Mouse (Mus musculus) urinary bladder, postnatal 25 days (tissue): ENCODE data around the gene Umodl1.

Experiments
- DNase-seq: peaks from one replicate; pipeline ENCODE4 v3.0.0; 2022; ENCODE audit warnings: low spot score

The Umodl1 gene

DNA sequence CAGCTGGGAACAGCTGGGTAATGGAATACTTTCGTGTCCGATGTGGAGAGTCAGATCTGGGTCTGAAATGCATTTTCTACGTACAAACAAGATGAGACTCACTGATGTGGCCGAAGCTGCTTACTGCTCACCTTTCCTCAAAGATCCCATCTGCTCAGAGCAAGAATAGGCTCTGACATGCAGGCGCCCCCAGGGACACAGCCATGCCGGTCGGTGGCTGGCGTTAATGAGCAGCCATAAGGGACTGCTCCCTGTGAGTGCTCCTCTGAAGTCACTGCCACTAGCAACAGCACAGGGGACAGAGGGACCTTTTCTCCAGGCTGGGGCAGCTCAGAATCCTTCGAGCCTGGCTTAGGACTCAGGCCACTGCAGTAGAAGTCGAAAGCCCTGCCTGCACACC is at the start of gene Umodl1:
Umodl1 (plus strand) TSS at position 301 of the 400 bp plus-strand sequence.
- DNase-seq = no peak

DNA sequence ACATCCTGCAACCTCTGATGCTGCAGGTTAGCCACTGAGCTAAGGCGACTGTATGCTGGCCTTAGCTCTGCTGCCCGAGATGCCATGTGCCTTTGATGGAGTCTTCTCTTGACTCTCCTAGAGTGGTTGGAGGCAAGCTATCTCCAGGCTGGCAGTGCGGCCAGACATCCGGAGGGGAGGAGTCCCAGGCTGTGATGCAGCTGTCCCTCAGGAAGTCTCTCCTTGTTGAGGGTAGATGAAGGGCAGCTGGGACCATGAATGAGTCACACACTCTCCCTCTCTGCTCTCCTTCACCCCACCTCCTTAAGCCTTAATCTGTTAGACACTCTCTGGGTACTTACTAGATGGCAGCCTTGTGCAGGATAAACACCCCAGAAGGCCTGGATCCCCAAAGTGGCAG is 46.9 kb upstream of the Umodl1 start:
- DNase-seq = no peak

GRCm38 (mm10) chr17:30910866-30911731 is 43.3 kb upstream of the Umodl1 start:
- DNase-seq = peak; percentile 16

DNA sequence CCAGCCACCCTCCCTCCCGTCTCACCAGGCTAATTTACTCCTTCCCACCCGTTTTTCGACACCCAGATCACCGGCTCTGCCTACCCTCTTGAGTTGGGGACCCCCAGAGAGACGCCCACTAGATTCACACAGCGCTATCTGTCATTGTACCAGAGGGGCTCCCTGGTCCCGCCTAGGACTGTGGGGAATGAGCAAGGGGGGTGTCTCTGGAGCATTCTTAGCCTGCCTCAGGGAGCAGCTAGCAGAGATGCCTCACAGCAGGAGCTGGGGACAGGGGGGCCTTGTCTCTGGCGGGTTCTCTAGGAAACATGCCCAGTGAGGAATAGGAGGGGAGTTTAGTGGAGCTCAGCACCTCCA is 42.7 kb upstream of the Umodl1 start:
- no peak for DNase-seq

- no peak for DNase-seq
These were observed 41.9 kb upstream of the Umodl1 start for GRCm38 (mm10) chr17:30912536-30912935.

DNA sequence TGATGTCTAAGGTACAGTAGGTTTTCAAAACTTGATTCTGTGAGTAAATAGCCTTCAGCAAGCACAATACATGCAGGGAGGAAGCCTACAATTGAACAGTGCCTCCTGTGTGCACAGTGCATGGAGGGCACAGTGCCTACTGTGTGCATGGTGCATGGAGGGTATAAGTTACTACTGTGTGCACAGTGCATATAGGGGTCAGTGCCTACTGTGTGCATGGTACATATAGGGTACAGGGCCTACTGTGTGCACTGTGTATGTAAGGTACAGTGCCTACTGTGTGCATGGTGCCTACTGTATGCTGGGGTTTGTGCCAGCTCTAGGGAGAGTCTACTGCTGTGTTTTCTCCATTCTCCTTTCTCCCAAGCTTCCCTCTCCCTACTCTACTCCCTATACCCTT is 40.2 kb upstream of the Umodl1 start:
- no peak for DNase-seq

- DNase-seq = no peak
These were observed 30.9 kb upstream of the Umodl1 start for GRCm38 (mm10) chr17:30923566-30923965.

DNA sequence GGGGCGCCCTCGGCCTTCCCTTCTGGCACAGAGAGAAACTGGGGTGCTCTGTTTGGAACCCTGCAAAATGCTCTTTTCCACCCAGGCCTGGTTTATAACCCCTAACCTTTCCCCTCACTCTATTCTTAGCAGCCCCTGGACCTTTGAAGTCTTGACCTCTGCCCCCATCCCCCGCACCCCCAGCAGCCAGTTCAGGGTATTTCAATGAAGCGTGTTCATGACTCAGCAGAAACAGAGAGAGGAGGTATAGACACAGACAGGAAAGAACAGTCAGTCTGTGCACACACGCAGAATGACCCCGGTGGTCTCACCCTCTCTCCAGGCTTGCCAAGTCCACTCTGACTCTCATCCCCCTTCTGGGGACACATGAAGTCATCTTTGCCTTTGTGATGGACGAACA is 23.6 kb upstream of the Umodl1 start:
- no peak for DNase-seq

- DNase-seq = no peak
These were observed 21.6 kb upstream of the Umodl1 start for GRCm38 (mm10) chr17:30932836-30933235.

GRCm38 (mm10) chr17:30935301-30935700 is 19.1 kb upstream of the Umodl1 start:
- no peak for DNase-seq

GRCm38 (mm10) chr17:30938554-30938953 is 15.9 kb upstream of the Umodl1 start:
- DNase-seq = no peak

GRCm38 (mm10) chr17:30948382-30948781 is 6.1 kb upstream of the Umodl1 start:
- DNase-seq = no peak

DNA sequence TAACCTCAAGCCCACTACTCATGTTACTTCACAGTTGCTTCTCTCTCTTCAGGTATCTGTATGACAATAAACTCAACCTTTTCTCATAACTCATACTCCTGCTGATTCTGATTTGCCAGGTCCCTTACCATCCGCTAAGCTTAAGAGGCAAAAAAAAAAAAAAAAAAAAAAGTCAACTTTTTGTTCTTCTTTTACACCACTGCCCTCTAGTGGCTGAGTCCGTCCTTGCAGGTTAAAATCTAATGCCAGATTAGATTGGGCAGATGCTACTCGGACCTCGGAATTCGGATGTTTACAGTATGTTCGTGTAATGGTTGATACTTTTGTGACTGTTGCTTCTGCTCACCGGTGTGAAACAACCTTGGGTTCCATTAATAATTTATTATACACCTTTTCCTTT is 3.7 kb upstream of the Umodl1 start:
- peak; percentile 70 for DNase-seq

DNA sequence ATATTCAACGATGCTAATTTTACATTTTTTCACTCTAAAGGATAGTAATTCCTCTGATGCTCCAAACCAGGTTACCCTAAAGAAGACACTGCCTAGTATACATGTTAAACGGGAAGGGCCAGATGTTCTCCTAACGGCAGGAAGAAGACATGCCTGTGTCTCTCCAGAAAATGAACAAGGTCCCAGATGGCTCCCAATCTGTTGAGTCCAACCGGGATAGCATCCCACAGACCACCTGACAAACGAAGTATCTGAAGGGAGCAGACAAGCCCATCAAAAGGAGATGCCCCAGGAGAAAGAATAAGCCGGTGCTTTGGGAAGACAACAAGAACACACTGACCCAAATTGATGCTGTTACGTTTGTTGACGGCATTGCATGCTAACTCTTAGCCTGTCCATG is 2.8 kb upstream of the Umodl1 start:
- no peak for DNase-seq

DNA sequence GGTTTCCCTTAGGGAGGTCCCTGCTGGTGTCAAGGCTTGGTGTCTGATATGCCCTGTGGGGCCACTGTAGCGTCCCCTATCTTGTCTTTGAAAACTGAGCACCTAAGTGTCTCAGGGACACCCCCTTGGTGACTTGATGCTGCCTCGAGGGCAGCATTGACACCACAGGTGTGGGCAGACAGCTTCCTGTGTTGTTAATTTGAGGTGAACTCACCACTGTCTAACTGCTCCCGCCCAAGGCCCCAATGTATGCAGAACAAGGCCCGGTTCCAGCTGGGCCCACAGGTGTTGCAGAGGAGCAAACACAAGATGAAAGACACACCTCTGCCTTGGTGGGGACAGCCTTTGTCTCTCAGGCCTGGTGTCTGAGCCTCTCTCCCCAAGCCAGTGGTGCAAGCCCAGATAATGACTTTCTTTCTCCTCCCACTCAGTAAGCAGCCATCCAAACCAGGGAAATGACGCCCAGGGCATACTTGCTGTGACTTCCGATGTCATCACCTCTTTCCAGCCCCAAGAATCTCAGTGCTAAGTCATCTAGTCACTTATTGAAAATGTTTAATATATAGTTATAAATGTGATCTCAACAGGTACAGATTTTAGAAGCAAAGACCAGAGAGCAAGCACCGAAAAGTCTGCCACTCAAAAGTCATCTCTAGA is 7.6 kb downstream of the Umodl1 start:
- no peak for DNase-seq

- no peak for DNase-seq
These were observed 8.4 kb downstream of the Umodl1 start for GRCm38 (mm10) chr17:30962880-30963279.

DNA sequence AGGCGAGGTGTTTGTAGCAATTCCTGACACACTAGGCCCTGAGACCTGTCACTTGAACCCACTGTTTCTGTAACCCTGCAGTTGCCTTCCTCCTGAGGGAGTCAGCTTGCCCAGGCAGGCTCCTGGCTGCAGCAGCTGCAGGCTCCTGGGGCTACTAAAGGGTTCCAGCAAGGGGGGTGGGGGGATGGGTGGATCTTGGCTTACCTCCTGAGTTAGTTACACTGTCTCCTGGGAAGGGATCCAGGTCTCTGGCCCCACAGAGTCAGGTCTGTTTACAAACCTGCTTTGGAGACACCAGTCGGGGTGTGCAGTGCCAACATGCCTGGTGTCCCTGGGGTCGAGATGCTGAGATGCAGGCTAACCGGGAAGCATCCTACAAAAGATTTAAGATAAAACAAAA is 15.5 kb downstream of the Umodl1 start:
- DNase-seq = no peak

DNA sequence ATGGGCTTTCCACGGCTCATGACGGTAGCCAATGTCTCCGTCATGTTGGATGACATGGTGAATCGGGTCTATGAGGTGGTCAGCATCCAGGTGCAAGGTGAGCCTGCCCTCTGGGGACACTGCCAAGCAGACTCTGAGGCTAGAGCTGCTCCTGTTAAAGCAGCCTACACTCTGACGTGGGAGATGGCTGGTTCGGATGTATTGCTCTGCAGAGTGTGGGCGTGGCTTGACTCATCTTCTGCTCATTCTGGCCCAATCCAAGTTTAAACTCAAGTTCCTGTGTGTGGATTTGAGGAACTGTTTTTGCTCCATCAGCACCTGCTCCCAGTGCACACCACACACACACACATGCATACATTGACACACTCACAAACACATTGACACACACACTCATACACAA is 17.4 kb downstream of the Umodl1 start:
- DNase-seq = no peak

GRCm38 (mm10) chr17:30973332-30973731 is 18.9 kb downstream of the Umodl1 start:
- no peak for DNase-seq

- DNase-seq = no peak
These were observed 22.9 kb downstream of the Umodl1 start for GRCm38 (mm10) chr17:30977290-30977689.

DNA sequence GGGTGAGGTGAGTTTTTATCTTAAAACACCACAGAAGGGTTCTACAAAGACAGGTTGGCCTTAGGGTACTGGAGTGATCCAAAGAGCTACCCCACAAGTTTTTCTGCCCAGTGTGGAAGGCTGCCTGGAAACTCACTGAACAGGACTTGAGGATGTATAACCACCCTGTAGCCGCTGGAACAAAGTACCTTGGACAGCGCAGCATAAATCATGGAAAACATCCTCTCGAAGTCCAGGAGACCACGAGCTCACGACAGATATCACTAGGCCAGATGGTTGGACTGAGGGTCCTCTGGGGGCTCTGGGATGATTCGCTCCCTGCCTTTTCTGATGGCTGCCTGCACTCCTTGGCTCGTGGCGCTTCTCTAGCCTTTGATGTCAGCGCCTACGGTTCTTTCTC is 24.1 kb downstream of the Umodl1 start:
- DNase-seq = no peak

- no peak for DNase-seq
These were observed 29.1 kb downstream of the Umodl1 start for GRCm38 (mm10) chr17:30983521-30983920.

GRCm38 (mm10) chr17:30990254-30990653 is 35.8 kb downstream of the Umodl1 start:
- no peak for DNase-seq

- DNase-seq = no peak
These were observed 41.9 kb downstream of the Umodl1 start for GRCm38 (mm10) chr17:30996296-30996695.
